Mouse (Mus musculus) forebrain, embryonic 13.5 days (tissue): ENCODE results near the gene Gm10964. TPM values are rescaled to one million over a fixed set of nuclear protein-coding genes. Genes with fewer than 3 reads are reported as not detected.

Experiments used
- ATAC-seq: fragments of 200-750 bp; cut with Nextera tagmentation; 2 replicates; pipeline ENCODE4 v1.8.0; 2017
- H3K27ac ChIP-seq: fragments of 300-500 bp; sonication (generic); 2 replicates; pipeline ENCODE4 v1.5.1; 2015; ENCODE audit warnings: inconsistent platforms, mild to moderate bottlenecking, moderate library complexity
- H3K27me3 ChIP-seq: fragments of 300-500 bp; sonication (generic); 2 replicates; pipeline ENCODE4 v1.6.1; 2015; ENCODE audit warnings: mild to moderate bottlenecking, inconsistent platforms
- H3K36me3 ChIP-seq: fragments of 300-500 bp; sonication (generic); 2 replicates; pipeline ENCODE4 v1.6.1; 2015; ENCODE audit warnings: mild to moderate bottlenecking, inconsistent platforms; ENCODE audit not compliant: poor library complexity, severe bottlenecking
- H3K4me1 ChIP-seq: fragments of 300-500 bp; sonication (generic); 2 replicates; pipeline ENCODE4 v1.6.1; 2015; ENCODE audit warnings: inconsistent platforms
- H3K4me2 ChIP-seq: fragments of 300-500 bp; sonication (generic); 2 replicates; pipeline ENCODE4 v1.6.1; 2015; ENCODE audit warnings: inconsistent platforms, mild to moderate bottlenecking, moderate library complexity
- H3K4me3 ChIP-seq: fragments of 300-500 bp; sonication (generic); 2 replicates; pipeline ENCODE4 v1.5.1; 2015; ENCODE audit warnings: mild to moderate bottlenecking, inconsistent platforms
- H3K9ac ChIP-seq: fragments of 300-500 bp; sonication (generic); 2 replicates; pipeline ENCODE4 v1.6.1; 2015; ENCODE audit warnings: mild to moderate bottlenecking, inconsistent platforms
- H3K9me3 ChIP-seq: fragments of 300-500 bp; sonication (generic); replicated peaks from 2 replicates; pipeline ENCODE4 v1.6.1; 2016; ENCODE audit warnings: inconsistent platforms
- WGBS: fragments of 180-500 bp; shearing (Covaris S2); methylation state at CpG from one replicate; pipeline ENCODE4 v1.1.7; 2015; 5-methylcytosine and 5-hydroxymethylcytosine counted together
- polyA plus RNA-seq: library from polyadenylated mRNA; unstranded; fragments of >200 nt; fragmentation: Nextera tagmentation; extraction: Ambion mirVana; gene quantifications from 2 replicates; pipeline ENCODE4 v1.2.1, GENCODE M21; 2015

The Gm10964 gene
- polyA plus RNA-seq, 1 experiment from 2014 or later, result not detected

DNA sequence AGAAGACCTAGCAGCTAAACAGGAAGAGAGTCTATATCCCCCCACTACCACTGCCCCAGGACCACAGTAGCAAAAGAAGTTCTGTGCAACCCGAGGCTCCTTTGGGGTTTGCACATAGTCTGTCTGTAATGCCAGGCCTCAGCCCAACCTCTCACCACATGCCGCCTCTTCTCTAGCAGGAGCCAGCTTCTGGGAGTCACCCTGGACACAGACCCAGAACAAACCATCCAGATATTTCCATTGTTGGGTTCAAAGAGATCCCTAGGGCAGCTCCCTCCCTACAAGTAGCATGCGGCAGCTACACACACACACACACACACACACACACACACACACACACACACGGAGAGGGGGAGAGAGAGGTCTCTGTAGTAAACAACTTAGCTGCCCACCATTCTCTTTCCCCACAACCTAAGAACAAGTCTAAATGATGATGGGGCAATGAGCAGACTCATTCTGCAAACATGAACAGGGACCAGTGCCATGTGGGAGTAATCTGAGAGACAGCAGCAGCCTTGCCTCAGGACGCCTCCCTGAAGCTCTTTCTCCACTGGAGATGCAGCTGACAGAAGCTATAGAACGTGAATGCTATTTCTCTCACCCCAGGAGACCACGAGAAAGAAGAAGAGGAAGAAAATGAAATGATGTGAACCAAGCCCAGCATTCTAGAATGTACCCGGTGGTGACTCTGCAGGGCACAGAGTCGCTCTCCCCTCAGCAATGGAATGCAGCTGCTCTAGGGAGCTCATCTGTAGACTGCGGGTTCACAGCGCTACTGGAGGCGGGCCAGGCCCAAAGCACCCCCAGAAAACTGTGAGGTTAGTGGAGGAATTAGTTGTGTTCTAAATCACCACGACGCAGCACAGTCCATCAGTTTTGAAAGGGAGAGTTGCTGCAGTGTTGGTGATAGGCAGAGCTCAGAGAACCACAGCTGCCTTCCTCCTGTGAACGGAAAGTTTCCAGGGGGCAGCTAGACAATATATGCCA, 22.1 kb upstream of the Gm10964 start:
- no peaks in the 10 kb centered on the region for H3K27me3 ChIP-seq
- ATAC-seq, result no peak
- WGBS, result 56% methylated on average over 15 of the region's 15 CpGs

DNA sequence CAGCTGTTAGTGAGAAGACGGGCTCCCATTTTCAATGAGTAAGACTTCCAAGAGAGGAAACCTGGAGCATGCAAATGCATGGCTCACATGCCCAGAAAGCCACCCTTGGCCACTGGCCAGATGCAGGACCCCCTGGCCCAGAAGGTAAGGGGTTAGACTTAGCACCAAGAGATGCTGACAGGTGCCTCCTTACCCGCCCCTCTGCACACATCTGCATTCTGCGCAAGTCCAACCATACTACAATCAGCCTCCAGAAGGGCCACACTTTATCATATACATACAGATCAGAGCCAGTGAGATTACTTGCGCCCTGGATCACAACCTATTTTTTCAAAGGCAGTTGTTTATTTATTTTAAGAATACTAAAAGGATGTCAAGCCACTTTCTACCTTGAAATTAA, 20.4 kb upstream of the Gm10964 start:
- Histone ChIP-seq H3K27me3 (no peaks in the 10 kb centered on the region), H3K9me3 (no peaks in the 10 kb centered on the region), H3K4me2 (no peak overlapping the region), H3K36me3 (no peaks in the 10 kb centered on the region), H3K9ac (no peak overlapping the region), H3K4me1 (peaks cover 19% of the 10 kb centered on the region), H3K27ac (no peak overlapping the region), H3K4me3 (no peak overlapping the region)
- no peak for ATAC-seq
- 92% methylated on average over 4 of the region's 4 CpGs for WGBS

More for the DNA sequence above, 22.1 kb upstream of the Gm10964 start:
- no peaks in the 10 kb centered on the region for H3K9me3 ChIP-seq
- H3K4me2 ChIP-seq, result no peak overlapping the region
- H3K4me1 ChIP-seq, result peaks cover 19% of the 10 kb centered on the region
- no peak overlapping the region for H3K9ac ChIP-seq
- H3K36me3 ChIP-seq, result no peaks in the 10 kb centered on the region
- no peak overlapping the region for H3K4me3 ChIP-seq
- H3K27ac ChIP-seq, result no peak overlapping the region

DNA sequence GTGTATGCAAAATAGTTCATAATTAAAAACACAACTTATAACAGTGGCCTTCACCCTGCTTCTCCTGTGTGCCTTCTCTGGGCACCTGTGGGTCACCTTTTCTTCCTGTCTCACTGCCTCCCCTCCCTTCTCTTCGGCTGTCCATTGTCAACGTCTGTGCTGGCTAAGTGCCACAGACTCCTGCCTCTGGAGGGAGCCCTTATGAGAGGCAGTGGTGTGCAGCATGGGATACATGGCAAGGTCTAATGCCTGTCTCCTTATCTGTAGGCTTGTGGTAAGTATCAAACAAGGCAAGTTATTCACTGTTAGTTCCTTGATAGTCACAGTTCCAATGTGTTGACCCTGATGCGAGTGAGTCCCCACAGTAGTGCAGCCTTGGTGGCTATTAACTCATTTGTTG, 15.0 kb upstream of the Gm10964 start:
- no peak for ATAC-seq
- H3K9me3 ChIP-seq, result no peaks in the 10 kb centered on the region
- H3K9ac ChIP-seq, result no peak overlapping the region
- no peak overlapping the region for H3K4me2 ChIP-seq
- H3K27me3 ChIP-seq, result no peaks in the 10 kb centered on the region
- H3K4me1 ChIP-seq, result peaks cover 7% of the 10 kb centered on the region; the same call in 1 of the 2 replicates
- 53% methylated on average over 3 of the region's 3 CpGs for WGBS
- H3K4me3 ChIP-seq, result no peak overlapping the region
- H3K36me3 ChIP-seq, result no peaks in the 10 kb centered on the region
- H3K27ac ChIP-seq, result no peak overlapping the region

DNA sequence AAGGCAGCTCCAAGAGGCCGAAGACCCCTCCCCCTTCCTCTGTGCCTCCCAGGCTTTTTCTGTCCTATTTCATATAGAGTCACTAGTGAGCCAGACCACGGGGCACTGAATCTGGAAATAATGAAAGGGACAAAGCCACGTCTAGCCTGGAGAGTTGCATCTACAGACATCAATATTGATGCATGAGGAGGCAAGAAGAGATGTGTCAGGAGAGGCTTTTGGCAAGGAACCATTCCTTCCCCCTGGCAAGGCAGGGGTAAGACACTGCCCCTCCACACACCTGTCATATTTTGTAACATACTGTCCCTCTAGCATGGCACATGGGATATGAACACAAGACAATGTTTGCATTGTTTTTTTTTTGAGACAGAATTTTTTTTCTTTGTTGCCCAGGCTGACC, 12.5 kb upstream of the Gm10964 start:
- H3K9ac ChIP-seq, result no peak overlapping the region
- H3K4me3 ChIP-seq, result no peak overlapping the region
- no peak overlapping the region for H3K27ac ChIP-seq
- H3K36me3 ChIP-seq, result no peaks in the 10 kb centered on the region
- no peaks in the 10 kb centered on the region for H3K9me3 ChIP-seq
- H3K4me2 ChIP-seq, result no peak overlapping the region
- whole genome bisulfite sequencing, result 53% methylated on average over 3 of the region's 3 CpGs
- no peak for ATAC-seq
- no peaks in the 10 kb centered on the region for H3K27me3 ChIP-seq
- H3K4me1 ChIP-seq, result 0 out of 2 replicates have a peak, but pooled peaks cover 3% of the 10 kb centered on the region

DNA sequence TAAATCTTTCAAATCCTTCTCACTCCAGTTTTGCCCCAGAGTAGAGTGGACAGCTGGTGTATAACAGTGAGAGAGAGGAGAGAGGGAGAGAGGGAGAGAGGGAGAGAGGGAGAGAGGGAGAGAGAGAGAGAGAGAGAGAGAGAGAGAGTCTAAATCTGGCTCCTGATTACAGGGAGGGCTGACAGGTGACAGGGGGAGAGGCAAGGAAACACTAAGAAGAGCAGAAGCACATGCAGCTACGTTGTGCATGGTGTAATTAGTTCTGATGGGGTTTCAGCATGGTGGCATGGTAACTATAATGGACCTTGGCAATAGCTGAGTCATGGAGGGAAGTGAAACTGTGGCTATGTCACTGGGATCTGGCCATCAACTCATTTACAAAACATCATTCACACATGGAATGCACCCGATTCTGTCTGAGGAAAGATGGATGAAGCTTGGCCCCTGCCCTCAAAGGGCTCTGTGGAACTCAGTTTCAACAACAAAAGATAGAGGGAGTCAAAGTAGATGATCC, 11.3 kb upstream of the Gm10964 start:
- no peak overlapping the region for H3K4me2 ChIP-seq
- 62% methylated on average over 2 of the region's 2 CpGs for WGBS
- H3K4me1 ChIP-seq, result peaks cover 7% of the 10 kb centered on the region
- no peaks in the 10 kb centered on the region for H3K27me3 ChIP-seq
- H3K27ac ChIP-seq, result no peak overlapping the region
- H3K9ac ChIP-seq, result no peak overlapping the region
- H3K9me3 ChIP-seq, result no peaks in the 10 kb centered on the region
- H3K36me3 ChIP-seq, result no peaks in the 10 kb centered on the region
- no peak for ATAC-seq
- no peak overlapping the region for H3K4me3 ChIP-seq

DNA sequence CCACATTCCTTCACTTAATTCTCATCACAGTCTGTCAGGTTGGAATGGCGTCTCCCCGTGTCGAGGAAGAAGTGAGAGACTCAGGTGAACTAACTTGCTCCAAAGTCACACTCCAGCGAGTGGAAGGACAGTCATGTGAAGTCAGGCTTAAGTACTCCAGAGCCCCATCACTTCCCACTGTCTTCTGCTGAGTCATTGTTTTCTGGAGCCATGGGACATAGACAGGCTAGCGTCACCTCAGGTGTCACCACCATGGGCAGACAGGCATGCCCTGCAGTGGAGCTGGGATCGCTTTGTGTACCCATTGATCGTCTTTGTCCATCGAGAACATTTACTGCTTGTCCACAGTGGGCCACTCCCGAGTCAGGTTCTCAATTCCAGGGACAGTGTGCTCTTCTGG, 9.3 kb upstream of the Gm10964 start:
- Histone ChIP-seq H3K4me2 (no peak overlapping the region), H3K9me3 (no peaks in the 10 kb centered on the region), H3K4me3 (no peak overlapping the region), H3K27me3 (no peaks in the 10 kb centered on the region), H3K27ac (no peak overlapping the region), H3K36me3 (no peaks in the 10 kb centered on the region), H3K4me1 (peaks cover 26% of the 10 kb centered on the region), H3K9ac (no peak overlapping the region)
- 96% methylated on average over 9 of the region's 9 CpGs for WGBS
- no peak for ATAC-seq

DNA sequence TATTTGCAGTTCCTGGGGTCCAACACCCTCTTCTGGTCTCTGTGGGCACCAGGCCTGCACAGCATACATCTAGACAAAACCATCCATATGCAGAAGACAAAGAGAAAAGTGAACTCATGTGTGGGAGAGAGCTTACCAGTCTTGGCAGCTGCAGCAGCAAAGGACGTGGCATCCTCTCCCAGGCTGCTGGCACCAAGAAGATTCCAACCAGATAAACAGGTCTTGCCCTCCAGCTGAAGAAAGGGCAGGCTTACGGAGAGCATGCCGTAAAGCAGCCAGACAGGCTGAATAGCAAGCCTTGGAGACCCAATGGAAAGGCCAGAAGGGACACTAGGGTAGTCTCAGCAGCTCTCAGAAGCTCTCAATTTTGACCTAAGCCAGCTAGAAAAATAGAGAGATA, 7.0 kb upstream of the Gm10964 start:
- H3K27ac ChIP-seq, result no peak overlapping the region
- 84% methylated on average over 3 of the region's 3 CpGs for WGBS
- no peaks in the 10 kb centered on the region for H3K9me3 ChIP-seq

DNA sequence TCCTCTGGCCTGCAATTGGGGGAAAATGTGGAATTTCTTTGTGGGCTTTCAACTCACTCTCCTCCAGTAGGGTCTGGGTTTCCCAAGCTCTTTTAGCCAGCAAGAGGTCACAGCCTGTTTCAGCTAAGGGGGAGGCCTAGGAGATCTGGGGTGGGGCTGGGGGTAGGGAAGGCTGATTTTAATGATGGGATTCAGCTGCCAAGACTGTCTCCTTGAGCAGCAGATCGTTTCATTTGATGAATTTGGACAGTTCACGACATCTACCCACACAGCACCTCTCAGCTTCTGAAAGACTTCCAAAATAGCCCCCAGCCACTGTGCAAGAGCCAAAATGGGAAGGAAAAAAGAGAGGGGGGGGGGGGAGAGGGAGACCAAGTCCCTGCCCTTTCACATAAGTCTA, 6.0 kb upstream of the Gm10964 start:
- Histone ChIP-seq H3K9me3 (no peaks in the 10 kb centered on the region), H3K36me3 (peaks cover 5% of the 10 kb centered on the region), H3K27me3 (0 out of 2 replicates have a peak, but pooled peaks cover 4% of the 10 kb centered on the region), H3K4me2 (no peak overlapping the region), H3K4me3 (no peak overlapping the region), H3K4me1 (peaks cover 56% of the 10 kb centered on the region), H3K9ac (no peak overlapping the region), H3K27ac (peak overlapping the region; percentile 35; the same call in 1 of the 2 replicates)
- WGBS, result 20% methylated on average over 2 of the region's 2 CpGs
- ATAC-seq, result no peak

More for the DNA sequence above, 7.0 kb upstream of the Gm10964 start:
- 0 out of 2 replicates have a peak, but pooled peaks cover 4% of the 10 kb centered on the region for H3K27me3 ChIP-seq
- ATAC-seq, result no peak
- H3K9ac ChIP-seq, result no peak overlapping the region
- peaks cover 5% of the 10 kb centered on the region for H3K36me3 ChIP-seq
- no peak overlapping the region for H3K4me2 ChIP-seq
- peaks cover 49% of the 10 kb centered on the region for H3K4me1 ChIP-seq
- no peak overlapping the region for H3K4me3 ChIP-seq

DNA sequence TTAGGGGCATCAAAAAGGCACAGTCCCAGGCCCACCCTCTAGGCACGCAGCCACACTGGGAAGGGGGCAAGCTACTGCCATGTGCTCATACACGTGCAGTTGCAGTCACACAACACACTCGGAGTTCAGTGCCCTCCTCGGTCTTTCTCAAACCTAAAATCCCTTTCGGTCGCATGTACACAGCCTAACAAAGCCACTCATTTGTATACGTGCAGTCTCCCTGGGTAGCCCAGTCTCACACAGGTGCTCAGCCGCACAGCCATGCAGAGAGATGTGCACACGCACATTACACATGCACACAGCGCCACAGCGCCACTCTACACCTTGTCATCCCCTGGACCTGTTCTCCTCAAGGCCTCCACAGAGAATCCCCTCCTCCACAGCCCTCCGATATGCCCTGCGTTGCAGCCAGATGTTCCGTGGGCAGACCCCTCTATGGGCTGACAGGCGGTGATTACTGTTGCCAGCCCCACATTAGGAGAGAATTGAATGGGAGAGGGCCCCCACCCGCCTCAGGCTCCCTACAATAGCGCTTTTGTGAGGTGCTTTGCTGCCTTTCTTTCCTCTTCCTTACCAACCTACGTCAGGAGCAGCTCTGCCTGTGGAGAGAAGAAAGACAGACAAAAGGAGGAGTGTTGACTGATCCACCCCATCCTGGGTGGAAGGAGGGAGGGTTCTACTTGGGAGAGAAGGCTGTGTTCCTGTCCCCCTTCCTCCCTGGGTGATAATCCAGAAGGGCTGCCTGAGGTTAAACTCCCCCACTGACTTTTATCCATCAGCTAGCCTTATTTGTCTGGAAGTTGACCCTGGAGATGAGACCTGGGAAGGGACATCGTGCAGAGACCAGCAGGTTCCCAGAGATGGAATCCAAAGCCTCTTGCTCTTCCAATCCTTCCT, 5.1 kb upstream of the Gm10964 start:
- no peaks in the 10 kb centered on the region for H3K9me3 ChIP-seq
- peak overlapping the region; percentile 46 for H3K9ac ChIP-seq
- H3K4me1 ChIP-seq, result peaks cover 56% of the 10 kb centered on the region
- H3K4me2 ChIP-seq, result peak overlapping the region; percentile 55
- WGBS, result 2% methylated on average over 19 of the region's 19 CpGs
- H3K4me3 ChIP-seq, result peak overlapping the region; percentile 25
- H3K27ac ChIP-seq, result peak overlapping the region; percentile 63
- peaks cover 5% of the 10 kb centered on the region for H3K36me3 ChIP-seq
- ATAC-seq, result peak; percentile 79
- 0 out of 2 replicates have a peak, but pooled peaks cover 4% of the 10 kb centered on the region for H3K27me3 ChIP-seq

DNA sequence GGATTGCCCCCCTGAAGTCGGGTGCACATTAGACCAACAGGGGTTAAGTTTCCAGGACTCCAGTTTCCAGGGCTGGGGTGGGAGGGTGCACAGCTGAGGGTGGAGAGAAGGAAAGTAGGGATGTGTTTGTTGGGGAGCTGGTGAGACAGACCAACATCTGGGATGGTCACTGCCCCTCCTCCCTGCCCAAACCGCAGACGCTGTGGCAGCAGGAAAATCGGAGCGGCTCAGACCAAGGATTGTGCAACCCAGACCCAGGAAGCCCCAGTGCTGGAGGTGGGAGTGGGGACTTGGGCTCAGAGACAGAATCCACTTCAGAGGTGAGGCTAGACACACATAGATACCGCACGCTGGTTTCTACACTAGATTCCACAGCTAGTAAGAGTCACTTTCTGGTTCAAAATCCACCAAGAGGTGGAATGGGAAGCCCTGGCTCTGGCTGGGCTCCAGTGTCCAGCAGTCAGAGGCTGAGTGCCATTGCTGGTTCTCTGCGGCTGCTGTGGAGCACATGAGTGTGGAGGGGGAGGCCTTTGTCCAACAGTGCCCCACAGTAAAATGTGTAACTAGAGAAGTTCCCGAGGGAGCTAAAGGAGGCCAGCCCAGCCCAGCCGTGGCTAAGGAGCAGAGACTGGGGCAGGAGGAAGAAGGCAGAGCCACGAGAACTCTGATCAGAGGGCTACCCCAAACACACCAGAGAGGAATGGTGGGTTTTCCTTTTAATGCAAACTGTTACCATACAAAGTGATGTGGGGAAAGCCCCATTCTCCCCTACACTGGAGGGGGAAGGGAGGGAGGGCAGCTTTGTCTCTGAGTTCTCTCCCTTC, 4.3 kb upstream of the Gm10964 start:
- H3K36me3 ChIP-seq, result peaks cover 5% of the 10 kb centered on the region
- H3K9ac ChIP-seq, result 0 out of 2 replicates have a peak overlapping the region, but pooled peaks have one; percentile 46

More for the DNA sequence above, 4.3 kb upstream of the Gm10964 start:
- 0 out of 2 replicates have a peak, but pooled peaks cover 4% of the 10 kb centered on the region for H3K27me3 ChIP-seq
- peaks cover 56% of the 10 kb centered on the region for H3K4me1 ChIP-seq
- H3K4me2 ChIP-seq, result peak overlapping the region; percentile 55
- WGBS, result 9% methylated on average over 11 of the region's 11 CpGs
- H3K4me3 ChIP-seq, result no peak overlapping the region
- H3K9me3 ChIP-seq, result no peaks in the 10 kb centered on the region
- peak overlapping the region; percentile 63 for H3K27ac ChIP-seq
- no peak; the same call in 1 of the 2 replicates for ATAC-seq
